Mouse (Mus musculus) myocyte (in vitro differentiated cells): Measurements from ENCODE around the gene Adgrg1. TPM values are rescaled to one million over a fixed set of nuclear protein-coding genes. Genes with fewer than 3 reads are reported as not detected.

Source experiments
- H3K27me3 ChIP-seq: one replicate; pipeline ENCODE4 v1.6.1; 2011; ENCODE audit not compliant: control insufficient read depth, insufficient read depth, insufficient read length
- H3K36me3 ChIP-seq: one replicate; pipeline ENCODE4 v1.6.1; 2011; ENCODE audit not compliant: control insufficient read depth, insufficient read depth
- H3K4me2 ChIP-seq: one replicate; pipeline ENCODE4 v1.6.1; 2011; ENCODE audit warnings: low read depth, control low read depth
- H3K4me3 ChIP-seq: one replicate; pipeline ENCODE4 v1.5.1; 2011; ENCODE audit warnings: mild to moderate bottlenecking, control low read depth, moderate library complexity
- H3K79me2 ChIP-seq: one replicate; pipeline ENCODE4 v1.6.1; 2011; ENCODE audit not compliant: control insufficient read depth, insufficient read depth
- H3ac ChIP-seq: one replicate; pipeline ENCODE4 v1.6.1; 2011; ENCODE audit not compliant: control insufficient read depth, insufficient read length
- CEBPB ChIP-seq: IDR thresholded peaks from 2 replicates; pipeline ENCODE4 v1.6.1; 2011; ENCODE audit warnings: mild to moderate bottlenecking, moderate library complexity; ENCODE audit not compliant: poor library complexity, insufficient read depth, severe bottlenecking
- E2F4 ChIP-seq: IDR thresholded peaks from one replicate; pipeline ENCODE4 v1.6.1; 2011; ENCODE audit warnings: mild to moderate bottlenecking, control low read depth, moderate library complexity; ENCODE audit not compliant: insufficient read depth
- MAX ChIP-seq: IDR thresholded peaks from one replicate; pipeline ENCODE4 v1.6.1; 2011; ENCODE audit warnings: low read depth, mild to moderate bottlenecking, control low read depth
- MYOD1 ChIP-seq, 3 experiments: IDR thresholded peaks; one replicate each; pipeline ENCODE4 v1.6.1; 2011; ENCODE audit warnings: control low read depth in 2 of 3, low read depth in 2 of 3, mild to moderate bottlenecking in 2 of 3, moderate library complexity in 1 of 3; ENCODE audit not compliant: insufficient read length in 2 of 3, control insufficient read depth in 1 of 3
- MYOG ChIP-seq, 3 experiments: IDR thresholded peaks; one replicate each; pipeline ENCODE4 v1.6.1; 2011; ENCODE audit warnings: control low read depth in 2 of 3, low read depth in 2 of 3, mild to moderate bottlenecking in 2 of 3; ENCODE audit not compliant: insufficient read length in 2 of 3, control insufficient read depth in 1 of 3, insufficient read depth in 1 of 3
- POLR2A ChIP-seq: IDR thresholded peaks from one replicate; pipeline ENCODE4 v1.6.1; 2011; ENCODE audit warnings: low read depth, mild to moderate bottlenecking, control low read depth, moderate library complexity; ENCODE audit not compliant: insufficient read length
- POLR2AphosphoS2 ChIP-seq: IDR thresholded peaks from one replicate; pipeline ENCODE4 v1.6.1; 2011; ENCODE audit warnings: low read depth, control low read depth; ENCODE audit not compliant: insufficient read length
- REST ChIP-seq: IDR thresholded peaks from one replicate; pipeline ENCODE4 v1.6.1; 2011; ENCODE audit warnings: mild to moderate bottlenecking, control low read depth, moderate library complexity; ENCODE audit not compliant: insufficient read depth, insufficient read length
- SRF ChIP-seq: IDR thresholded peaks from one replicate; pipeline ENCODE4 v1.6.1; 2011; ENCODE audit warnings: low read depth; ENCODE audit not compliant: control insufficient read depth, insufficient read length
- TCF12 ChIP-seq: IDR thresholded peaks from one replicate; pipeline ENCODE4 v1.6.1; 2011; ENCODE audit warnings: mild to moderate bottlenecking, control low read depth; ENCODE audit not compliant: poor library complexity, insufficient read depth, severe bottlenecking
- TCF3 ChIP-seq: IDR thresholded peaks from one replicate; pipeline ENCODE4 v1.6.1; 2011; ENCODE audit warnings: low read depth, control low read depth; ENCODE audit not compliant: insufficient read length
- USF1 ChIP-seq: IDR thresholded peaks from one replicate; pipeline ENCODE4 v1.6.1; 2011; ENCODE audit warnings: low read depth, mild to moderate bottlenecking, control low read depth, moderate library complexity
- polyA plus RNA-seq: library from polyadenylated mRNA; unstranded; fragments of >200 nt; fragmentation: generic; extraction: Trizol; gene quantifications from one replicate; pipeline ENCODE4 v1.2.1, GENCODE M21; 2012; ENCODE audit warnings: missing spikeins

Adgrg1 gene
- polyA plus RNA-seq, 1 experiment = 12.4 TPM

DNA sequence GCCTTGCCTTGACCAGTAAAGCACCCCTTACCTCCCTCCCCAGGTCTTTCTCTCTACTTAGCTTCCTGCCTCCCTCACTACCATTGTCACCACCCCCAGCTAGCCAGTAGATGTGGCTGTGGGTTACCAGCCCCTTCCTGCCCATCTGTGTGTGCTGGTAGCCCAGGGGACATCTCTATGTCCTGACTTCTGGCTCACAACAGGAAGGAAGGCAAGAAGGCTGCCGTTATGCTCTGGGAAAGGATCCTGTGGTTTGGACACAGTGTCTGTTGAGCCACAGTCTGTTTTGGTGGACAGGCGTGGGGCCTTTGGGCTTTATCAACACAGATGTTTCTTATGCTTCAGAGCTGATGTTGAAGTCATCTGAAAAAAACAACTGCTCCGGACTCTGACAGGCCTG, 72.4 kb downstream of the Adgrg1 start:
- H3K4me2 ChIP-seq = peak overlapping the region; percentile 7
- no peak overlapping the region for H3K4me3 ChIP-seq
- TF ChIP-seq MYOD1 (IDR thresholded peaks at IDR 0.05; ENCODE audit: control insufficient read depth in 1 of 3, insufficient read length in 2 of 3, low read depth in 2 of 3) (no peak), USF1 (no peak), MAX (no peak), SRF (no peak), REST (no peak)
- H3K36me3 ChIP-seq = no peaks in the 10 kb centered on the region
- H3ac ChIP-seq = no peak overlapping the region
- H3K79me2 ChIP-seq = no peaks in the 10 kb centered on the region
- H3K27me3 ChIP-seq = no peaks in the 10 kb centered on the region

DNA sequence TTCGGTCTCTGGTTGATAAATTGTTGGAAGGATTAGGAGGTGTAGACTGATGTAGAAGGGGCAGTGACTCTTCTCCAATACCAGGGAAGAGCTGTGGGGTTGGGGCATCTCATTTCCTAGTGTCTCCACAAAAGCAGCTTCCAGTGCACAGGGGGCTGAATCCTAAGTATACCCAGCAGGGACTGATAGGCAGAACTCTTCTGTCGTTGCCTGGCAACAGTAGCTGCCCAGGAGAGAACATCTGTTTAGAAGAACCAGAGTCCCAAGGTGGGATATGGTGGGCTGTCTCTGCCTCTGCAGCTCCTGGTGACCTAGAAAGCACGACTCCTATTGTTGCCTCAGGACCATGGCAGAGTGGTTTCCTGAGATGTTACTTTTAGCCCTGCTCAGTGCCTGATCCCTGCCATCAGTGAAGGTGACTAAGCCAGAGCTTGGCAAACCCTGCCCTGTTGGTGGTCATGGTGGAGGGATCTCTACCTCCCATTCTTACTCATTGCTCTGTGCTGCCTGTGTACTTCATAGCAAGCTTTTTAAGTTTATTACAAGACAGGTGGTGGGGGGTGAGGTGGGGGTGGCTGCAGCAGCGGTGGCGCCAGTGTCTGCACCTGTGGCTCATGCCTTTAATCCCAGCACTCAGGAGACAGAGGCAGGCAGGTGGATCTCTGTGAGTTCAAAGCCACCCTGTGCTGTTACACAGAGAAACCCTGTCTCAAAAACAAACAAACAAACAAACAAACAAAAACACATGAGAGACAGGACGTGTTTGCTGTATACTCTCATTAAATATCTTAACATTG, 73.5 kb downstream of the Adgrg1 start:
- no peak overlapping the region for H3K4me3 ChIP-seq
- TF ChIP-seq MAX (no peak), MYOG (IDR thresholded peaks at IDR 0.05; ENCODE audit: control insufficient read depth in 1 of 3, insufficient read depth in 1 of 3, insufficient read length in 2 of 3, low read depth in 2 of 3) (no peak), SRF (no peak), POLR2A (no peak), E2F4 (no peak), CEBPB (no peak), MYOD1 (IDR thresholded peaks at IDR 0.05; ENCODE audit: control insufficient read depth in 1 of 3, insufficient read length in 2 of 3, low read depth in 2 of 3) (peak in 1 of 3 experiments; percentile 61), POLR2AphosphoS2 (no peak)
- H3K4me2 ChIP-seq = peak overlapping the region; percentile 7
- no peaks in the 10 kb centered on the region for H3K27me3 ChIP-seq
- no peaks in the 10 kb centered on the region for H3K79me2 ChIP-seq
- no peak overlapping the region for H3ac ChIP-seq
- no peaks in the 10 kb centered on the region for H3K36me3 ChIP-seq

DNA sequence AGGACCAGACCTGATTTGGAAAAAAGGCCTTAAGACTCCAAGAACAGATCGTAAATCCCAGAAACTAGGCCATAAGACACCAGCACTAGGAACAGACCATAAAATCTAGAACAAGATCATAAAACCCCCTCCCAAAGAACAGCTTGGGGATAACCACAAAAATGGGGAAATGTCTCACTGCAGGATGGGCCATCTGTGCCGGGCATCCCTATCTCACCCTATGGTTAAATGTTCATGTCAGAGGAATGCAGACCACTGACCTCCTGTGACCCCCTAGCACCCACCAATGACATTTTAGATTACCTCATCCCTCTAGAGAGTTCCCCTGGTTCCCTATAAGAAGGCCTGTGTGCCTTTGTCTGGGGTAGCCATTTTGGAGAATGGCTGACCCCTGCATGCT, 75.1 kb downstream of the Adgrg1 start:
- TF ChIP-seq MYOD1 (IDR thresholded peaks at IDR 0.05; ENCODE audit: control insufficient read depth in 1 of 3, insufficient read length in 2 of 3, low read depth in 2 of 3) (no peak), REST (no peak), POLR2AphosphoS2 (no peak), TCF12 (peak; percentile 8), CEBPB (0 out of 2 replicates have a peak, but pooled peaks have one; percentile 11)
- no peak overlapping the region for H3ac ChIP-seq
- no peaks in the 10 kb centered on the region for H3K36me3 ChIP-seq
- no peaks in the 10 kb centered on the region for H3K27me3 ChIP-seq
- no peak overlapping the region for H3K4me3 ChIP-seq
- no peaks in the 10 kb centered on the region for H3K79me2 ChIP-seq
- H3K4me2 ChIP-seq = no peak overlapping the region

DNA sequence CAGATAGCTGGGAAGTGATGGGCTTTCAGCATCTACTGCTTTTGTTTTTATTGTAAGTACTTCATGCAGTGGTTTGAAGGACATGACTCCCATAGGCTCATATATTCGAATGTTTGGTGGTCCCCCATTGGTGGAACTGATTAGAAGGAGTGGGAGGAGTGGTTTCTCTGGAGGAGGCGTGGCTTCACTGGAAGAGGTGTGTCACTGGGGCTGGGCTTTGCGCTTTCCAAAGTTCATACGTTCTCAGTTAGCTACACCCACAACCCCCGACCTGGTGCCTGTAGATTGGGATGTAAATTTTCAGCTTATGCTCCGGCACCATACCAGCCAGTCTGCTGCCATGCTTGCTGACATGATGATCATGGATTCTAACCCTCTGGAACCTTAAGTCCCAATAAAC, 79.9 kb downstream of the Adgrg1 start:
- Histone ChIP-seq H3ac (no peak overlapping the region), H3K36me3 (no peaks in the 10 kb centered on the region), H3K4me3 (no peak overlapping the region), H3K4me2 (no peak overlapping the region), H3K79me2 (no peaks in the 10 kb centered on the region), H3K27me3 (no peaks in the 10 kb centered on the region)
- no peak for TF ChIP-seq SRF
- TF ChIP-seq POLR2AphosphoS2 = no peak
- no peak for TF ChIP-seq USF1
- no peak for TF ChIP-seq CEBPB
- TF ChIP-seq E2F4 = no peak
- no peak for TF ChIP-seq MAX
- no peak for TF ChIP-seq TCF12
- TF ChIP-seq REST = no peak
- no peak for TF ChIP-seq TCF3
- no peak for TF ChIP-seq MYOD1 (IDR thresholded peaks at IDR 0.05; ENCODE audit: control insufficient read depth in 1 of 3, insufficient read length in 2 of 3, low read depth in 2 of 3)
- no peak for TF ChIP-seq MYOG (IDR thresholded peaks at IDR 0.05; ENCODE audit: control insufficient read depth in 1 of 3, insufficient read depth in 1 of 3, insufficient read length in 2 of 3, low read depth in 2 of 3)
- no peak for TF ChIP-seq POLR2A

DNA sequence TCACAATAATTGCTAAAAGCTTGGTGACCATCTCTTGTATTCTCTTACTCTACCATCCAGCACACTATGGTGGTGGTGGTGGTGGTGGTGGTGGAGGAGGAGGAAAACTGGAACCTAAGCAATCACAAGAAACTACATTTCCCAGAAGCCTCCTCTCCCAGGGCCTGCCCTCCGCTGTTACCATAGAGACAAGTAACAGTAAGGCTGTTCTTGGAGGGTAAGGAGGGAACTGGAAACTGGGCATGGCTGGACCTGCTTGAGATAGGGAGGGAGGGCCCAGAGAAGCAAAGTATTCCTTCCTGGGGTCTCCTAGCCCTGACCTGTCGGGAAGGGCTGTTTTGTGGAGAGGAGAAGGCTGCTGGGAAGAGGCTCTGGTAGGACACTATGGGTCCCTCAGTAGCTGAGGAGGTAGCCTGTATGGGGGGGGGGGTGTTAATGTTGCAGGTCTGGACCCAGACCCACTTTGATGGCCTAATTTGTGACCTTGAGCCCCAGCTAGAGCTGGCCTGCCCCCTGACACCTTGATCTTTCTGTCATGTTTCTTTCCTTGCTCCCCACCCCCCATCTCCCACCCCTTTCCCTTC, 80.5 kb downstream of the Adgrg1 start, which contains the start of gene Drc7:
Drc7 (plus strand) TSS at position 177 of the 584 bp plus-strand sequence.
- Histone ChIP-seq H3K79me2 (no peaks in the 10 kb centered on the region), H3K4me2 (no peak within 1 kb of the TSS), H3K36me3 (no peaks in the 10 kb centered on the region), H3K27me3 (no peaks in the 10 kb centered on the region), H3ac (no peak within 1 kb of the TSS), H3K4me3 (no peak within 1 kb of the TSS)
- no peak for TF ChIP-seq CEBPB
- TF ChIP-seq E2F4 = no peak
- TF ChIP-seq USF1 = no peak
- no peak for TF ChIP-seq MAX
- TF ChIP-seq TCF3 = no peak
- no peak for TF ChIP-seq TCF12
- TF ChIP-seq SRF = no peak
- no peak for TF ChIP-seq REST
- no peak for TF ChIP-seq MYOD1 (IDR thresholded peaks at IDR 0.05; ENCODE audit: control insufficient read depth in 1 of 3, insufficient read length in 2 of 3, low read depth in 2 of 3)
- no peak for TF ChIP-seq POLR2A
- TF ChIP-seq POLR2AphosphoS2 = no peak
